Mouse (Mus musculus): ENCODE measurements around the gene Olfr141. TPM values are rescaled to one million over a fixed set of nuclear protein-coding genes. Genes with fewer than 3 reads are reported as not detected.

Gene Olfr141
- polyA plus RNA-seq (2012; rRNA removed): not detected in 2 replicates

GRCm38 (mm10) chr2:86809918-86810317, at the start of gene Olfr141:
Gene Olfr141, minus strand, starts transcription at chr2:86810018.

GRCm38 (mm10) chr2:86851596-86851995, 41.8 kb upstream of the Olfr141 start, which contains the start of gene Olfr1095:
Gene Olfr1095, minus strand, starts transcription at chr2:86851696.

GRCm38 (mm10) chr2:86824363-86824762, 14.5 kb upstream of the Olfr141 start, which contains the start of gene Olfr1094:
Gene Olfr1094, plus strand, starts transcription at chr2:86824663.

DNA sequence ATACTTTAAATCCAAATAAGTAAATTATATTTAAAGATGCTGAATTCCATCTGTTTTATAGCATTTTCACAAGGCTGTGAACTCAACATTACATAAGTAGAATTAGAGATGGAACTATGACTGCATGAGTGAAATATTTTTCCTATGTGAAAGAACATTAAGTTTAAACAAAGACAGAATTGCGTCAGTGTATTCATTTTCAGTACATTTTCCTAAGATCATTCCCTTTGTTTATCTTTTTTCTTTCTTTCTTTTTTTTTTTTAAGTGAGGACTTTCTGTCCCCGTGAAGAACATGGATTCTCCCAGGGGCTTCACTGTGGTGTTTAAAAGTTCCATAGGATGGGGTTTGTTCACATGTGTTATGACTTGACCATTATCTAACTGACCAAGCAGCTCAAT, 27.6 kb downstream of the Olfr141 start, which contains the start of gene Olfr1093:
Olfr1093 (plus strand) TSS at position 301 of the 400 bp plus-strand sequence.

GRCm38 (mm10) chr2:86758893-86759292, 50.9 kb downstream of the Olfr141 start, which contains the start of gene Olfr1090:
Gene Olfr1090, minus strand, starts transcription at chr2:86758993.

Other genes starting within 250 kb of the Olfr141 start
- not detected in 2 replicates for gene Olfr1082, start 211.1 kb downstream of the Olfr141 start, polyA plus RNA-seq (2012; rRNA removed)
- not detected in 2 replicates for gene Olfr1084, start 170.3 kb downstream of the Olfr141 start, polyA plus RNA-seq (2012; rRNA removed)
- gene Olfr1085, start 148.0 kb downstream of the Olfr141 start, polyA plus RNA-seq (2012; rRNA removed): not detected in 2 replicates
- gene Olfr1086, start 129.9 kb downstream of the Olfr141 start, polyA plus RNA-seq (2012; rRNA removed): not detected in 2 replicates
- gene Olfr1087, start 111.6 kb downstream of the Olfr141 start, polyA plus RNA-seq (2012; rRNA removed): not detected in 2 replicates
- gene Olfr1089, start 76.3 kb downstream of the Olfr141 start, polyA plus RNA-seq (2012; rRNA removed): not detected in 2 replicates
- not detected in 2 replicates for gene Olfr1090, start 51.0 kb downstream of the Olfr141 start, polyA plus RNA-seq (2012; rRNA removed)
- gene Olfr1093, start 27.5 kb downstream of the Olfr141 start, polyA plus RNA-seq (2012; rRNA removed): not detected in 2 replicates
- gene Olfr1094, start 14.6 kb upstream of the Olfr141 start, polyA plus RNA-seq (2012; rRNA removed): not detected in 2 replicates
- not detected in 2 replicates for gene Olfr1095, start 41.7 kb upstream of the Olfr141 start, polyA plus RNA-seq (2012; rRNA removed)
- gene Gm13723, start 64.8 kb upstream of the Olfr141 start, polyA plus RNA-seq (2012; rRNA removed): not detected in 2 replicates
- gene Olfr1097, start 82.2 kb upstream of the Olfr141 start, polyA plus RNA-seq (2012; rRNA removed): not detected in 2 replicates
- not detected in 2 replicates for gene Olfr1098, start 114.5 kb upstream of the Olfr141 start, polyA plus RNA-seq (2012; rRNA removed)
- gene Olfr1099, start 150.7 kb upstream of the Olfr141 start, polyA plus RNA-seq (2012; rRNA removed): not detected in 2 replicates
- gene Olfr1100, start 169.9 kb upstream of the Olfr141 start, polyA plus RNA-seq (2012; rRNA removed): not detected in 2 replicates
- not detected in 2 replicates for gene Olfr1101, start 181.2 kb upstream of the Olfr141 start, polyA plus RNA-seq (2012; rRNA removed)
- gene Olfr1102, start 188.4 kb upstream of the Olfr141 start, polyA plus RNA-seq (2012; rRNA removed): not detected in 2 replicates
- not detected in 2 replicates for gene Olfr1104, start 217.1 kb upstream of the Olfr141 start, polyA plus RNA-seq (2012; rRNA removed)
- not detected in 2 replicates for gene Olfr1105, start 226.5 kb upstream of the Olfr141 start, polyA plus RNA-seq (2012; rRNA removed)
- gene Olfr1106, start 242.3 kb upstream of the Olfr141 start, polyA plus RNA-seq (2012; rRNA removed): not detected in 2 replicates

Measured in liver, embryonic 18 days (tissue).